Mouse (Mus musculus): ENCODE measurements at regions not wholly inside any gene's neighbourhood (a gene's known extent, or its start where the extent isn't known, plus 50 kb on each side); places are given as distances from the start of the nearest gene placed in this dataset.

- no peak for DNase-seq (ENCODE audit: low spot score in 2 of 2)
Measured at GRCm38 (mm10) chr8:77843229-77843628, 119.0 kb upstream of the Ednra start.

- DNase-seq (ENCODE audit: low spot score in 2 of 2) = no peak
Measured at GRCm38 (mm10) chr8:77850523-77850922, 126.3 kb upstream of the Ednra start.

GRCm38 (mm10) chr8:77870264-77870663, 146.0 kb upstream of the Ednra start:
- no peak for DNase-seq (ENCODE audit: low spot score in 2 of 2)

DNA sequence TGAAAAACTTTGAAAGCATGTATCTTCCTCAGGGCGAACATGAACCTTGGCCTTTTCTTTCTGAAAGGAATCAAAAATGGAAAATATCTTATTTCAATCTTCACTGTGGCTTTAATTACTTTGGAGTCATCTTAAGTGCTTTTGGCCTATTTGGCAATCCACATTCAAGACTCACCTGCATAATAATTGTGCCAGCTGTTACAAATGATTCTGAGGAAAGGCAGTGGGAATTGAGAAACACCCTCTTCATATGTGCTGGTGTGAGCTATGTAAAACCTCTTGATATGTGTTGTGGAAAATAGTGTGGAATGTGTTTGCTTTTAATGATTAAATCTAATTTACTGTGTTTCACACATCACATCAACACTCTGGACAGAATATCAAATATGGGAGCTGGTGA, 148.5 kb upstream of the Ednra start:
- no peak for DNase-seq (ENCODE audit: low spot score in 2 of 2)

DNA sequence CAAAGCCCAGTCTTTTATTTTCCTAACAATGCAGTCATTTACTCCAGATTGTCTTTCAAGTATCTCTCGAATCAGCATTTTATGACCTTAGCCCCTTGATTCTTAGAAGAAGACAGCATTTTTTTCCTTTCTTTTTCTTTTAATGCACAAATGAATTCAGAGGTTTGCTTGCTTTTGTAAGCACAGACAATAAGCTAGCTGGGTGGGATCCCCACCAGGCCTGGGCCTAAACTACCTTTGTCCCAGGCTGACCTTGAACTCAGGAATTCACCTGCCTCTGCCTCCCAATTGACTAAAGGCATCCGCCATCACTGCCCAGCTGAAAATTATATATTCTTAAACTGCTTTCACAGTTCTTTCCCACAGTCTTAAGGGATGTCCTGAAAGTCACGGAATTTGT, 195.5 kb upstream of the Ednra start:
- no peak for DNase-seq (ENCODE audit: low spot score in 2 of 2)

GRCm38 (mm10) chr8:77921868-77922267, 197.6 kb upstream of the Ednra start:
- DNase-seq (ENCODE audit: low spot score in 2 of 2) = no peak

GRCm38 (mm10) chr8:77947702-77948101, 223.4 kb upstream of the Ednra start:
- no peak for DNase-seq (ENCODE audit: low spot score in 2 of 2)

DNA sequence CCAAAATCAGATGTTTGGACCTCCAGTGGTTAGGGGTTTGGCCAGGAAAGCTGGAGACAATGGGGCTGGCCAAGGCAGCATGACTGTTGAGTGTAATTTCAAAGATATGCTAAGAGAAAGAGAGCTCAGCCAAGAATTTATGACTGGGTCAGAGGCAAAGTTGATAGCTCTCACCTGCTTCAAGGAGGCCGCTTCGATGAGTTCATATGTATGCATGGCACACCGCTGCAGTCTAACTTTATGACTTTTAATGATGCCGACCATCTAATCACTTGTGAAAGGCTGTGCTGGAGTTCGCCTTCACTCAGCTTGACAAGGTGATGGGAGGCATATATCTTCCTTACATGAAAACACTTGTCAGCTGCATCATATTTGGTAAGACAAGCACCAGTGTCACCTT, 225.4 kb upstream of the Ednra start:
- DNase-seq (ENCODE audit: low spot score in 2 of 2) = no peak

DNA sequence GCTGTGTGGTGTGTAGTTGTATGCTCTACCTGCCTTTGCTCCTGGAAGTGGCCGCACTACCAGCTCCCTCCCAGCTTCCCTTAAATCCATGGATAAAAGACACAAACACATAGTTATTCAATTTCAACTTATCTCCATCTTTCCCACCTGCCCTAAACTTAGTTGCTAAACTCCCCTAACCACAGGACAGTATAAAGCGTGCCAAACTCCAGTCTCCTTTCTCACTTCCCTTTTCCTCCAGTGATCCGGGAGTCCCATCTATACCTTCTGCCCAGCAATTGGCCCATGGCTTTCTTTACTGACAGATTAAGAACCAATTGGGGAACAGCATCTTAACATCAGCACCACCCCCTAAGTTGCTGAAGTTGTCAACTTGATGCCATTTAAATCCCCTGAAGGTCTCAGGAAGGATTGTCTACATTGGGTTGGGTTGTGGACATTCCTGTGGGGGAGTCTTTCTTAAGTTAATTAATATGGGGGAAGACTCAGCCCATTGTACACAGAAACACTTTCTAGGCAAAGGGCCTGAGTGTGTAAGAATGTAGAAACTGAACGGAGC, 234.6 kb upstream of the Ednra start:
- no peak for DNase-seq (ENCODE audit: low spot score in 2 of 2)

DNA sequence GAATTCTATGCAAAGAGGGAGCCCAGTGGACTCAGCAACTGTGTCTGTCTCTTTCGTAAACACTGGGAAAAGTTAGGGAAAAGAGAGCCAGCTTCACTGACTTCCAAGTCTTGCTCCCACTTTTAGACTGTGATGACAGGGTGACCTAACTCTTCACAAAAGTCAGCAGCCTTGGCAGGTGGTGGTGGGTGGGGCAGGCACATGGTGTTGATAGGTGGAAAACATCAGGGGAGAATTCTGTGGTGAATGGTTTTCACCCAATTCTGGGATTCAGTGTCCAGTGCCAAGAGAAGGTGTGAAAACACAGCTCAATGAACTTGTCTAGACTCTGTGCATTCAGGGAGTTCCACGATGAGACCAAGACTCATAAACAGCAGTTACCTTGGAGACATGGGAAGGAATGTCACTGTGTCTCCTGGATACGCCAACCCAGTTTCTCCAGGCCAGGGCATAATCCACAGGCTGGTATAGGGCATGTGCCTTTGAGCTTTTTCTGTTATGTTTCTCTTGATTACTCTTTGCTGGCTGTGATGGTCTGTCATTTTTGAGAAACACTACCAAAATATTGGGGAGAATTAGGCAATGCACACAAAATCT, 238.9 kb upstream of the Ednra start:
- DNase-seq (ENCODE audit: low spot score in 2 of 2) = peak; percentile 59 to 71

DNA sequence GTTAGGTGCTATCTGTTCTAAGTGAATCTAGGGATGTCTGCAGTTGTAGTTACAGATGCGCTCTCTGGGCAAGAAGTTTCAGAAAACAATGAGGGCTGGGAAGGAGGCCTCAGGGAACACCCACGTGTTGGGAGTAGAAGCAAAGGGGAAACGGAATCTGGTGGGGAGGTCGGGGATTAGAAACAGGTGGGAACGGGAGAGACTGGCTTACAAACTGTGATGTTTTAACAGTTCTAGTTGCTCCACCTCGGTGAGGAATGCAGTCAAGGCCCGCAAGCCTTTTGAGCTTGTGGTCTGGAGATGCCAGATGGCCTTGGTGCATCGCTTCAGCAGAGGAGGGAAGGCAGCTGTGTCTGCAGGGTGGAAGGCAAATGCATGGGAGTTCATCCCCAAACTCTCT, 242.7 kb upstream of the Ttc29 start:
- no peak for DNase-seq (ENCODE audit: low spot score in 2 of 2)

GRCm38 (mm10) chr8:77973714-77974113, 239.4 kb upstream of the Ttc29 start:
- no peak for DNase-seq (ENCODE audit: low spot score in 2 of 2)

DNA sequence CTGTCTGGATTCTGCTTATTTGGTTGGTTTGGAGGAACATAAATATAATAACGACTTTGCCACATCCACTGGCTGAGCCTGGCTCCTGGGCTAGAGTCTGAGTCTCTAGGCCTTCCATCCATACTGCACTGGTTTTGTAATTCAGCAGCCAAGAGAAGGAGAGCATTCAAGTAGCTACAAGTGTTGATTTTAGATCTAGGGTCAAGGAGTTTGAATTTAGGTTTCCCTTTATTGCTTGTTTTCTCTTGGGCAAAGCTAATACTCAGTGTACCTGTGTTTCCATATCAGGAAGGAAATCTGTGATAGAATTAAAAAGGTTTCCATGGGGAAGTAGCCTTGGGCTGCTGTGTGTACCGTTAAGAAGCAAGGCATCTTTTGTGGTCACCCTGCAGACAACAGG, 234.0 kb upstream of the Ttc29 start:
- DNase-seq (ENCODE audit: low spot score in 2 of 2) = no peak

DNA sequence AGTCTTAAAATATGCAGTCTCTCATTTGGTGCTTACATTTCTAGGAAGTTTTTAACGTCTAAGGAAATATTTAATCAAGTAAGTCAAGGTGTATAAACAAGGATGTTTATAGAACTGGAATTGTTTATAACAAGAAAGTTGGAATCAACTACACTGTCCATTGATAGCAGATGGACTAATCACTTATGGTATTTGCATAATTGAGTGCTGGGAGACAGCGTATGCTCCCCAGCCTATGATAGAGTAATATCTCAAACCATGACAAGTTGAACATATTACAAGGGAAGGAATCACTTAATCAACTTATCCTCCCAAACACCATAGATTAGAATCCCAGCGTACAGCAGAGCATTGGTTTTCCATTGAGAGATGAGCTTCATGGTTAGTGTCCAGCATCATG, 232.4 kb upstream of the Ttc29 start:
- no peak for DNase-seq (ENCODE audit: low spot score in 2 of 2)

DNA sequence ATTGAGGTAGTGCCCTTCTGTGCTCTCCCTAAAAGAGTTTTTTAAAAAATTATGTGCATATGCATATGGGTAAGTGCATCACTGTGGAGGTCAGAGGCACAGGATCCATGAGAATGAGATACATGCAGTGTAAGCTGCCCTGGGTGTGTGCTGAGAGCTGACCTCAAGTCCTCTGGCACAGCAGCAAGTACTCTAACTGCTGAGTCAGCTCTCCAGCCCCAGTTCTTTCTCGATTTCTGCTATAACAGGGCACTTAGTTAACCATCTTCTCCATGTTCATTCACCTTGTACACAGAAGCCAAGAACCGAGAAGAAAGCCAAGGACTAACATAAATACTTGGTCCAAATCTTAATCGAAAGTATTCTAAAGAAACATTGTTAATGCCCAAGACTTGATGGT, 231.1 kb upstream of the Ttc29 start:
- DNase-seq (ENCODE audit: low spot score in 2 of 2) = no peak

GRCm38 (mm10) chr8:77983476-77983875, 229.6 kb upstream of the Ttc29 start:
- no peak for DNase-seq (ENCODE audit: low spot score in 2 of 2)

GRCm38 (mm10) chr8:77987237-77987636, 225.9 kb upstream of the Ttc29 start:
- no peak for DNase-seq (ENCODE audit: low spot score in 2 of 2)

DNA sequence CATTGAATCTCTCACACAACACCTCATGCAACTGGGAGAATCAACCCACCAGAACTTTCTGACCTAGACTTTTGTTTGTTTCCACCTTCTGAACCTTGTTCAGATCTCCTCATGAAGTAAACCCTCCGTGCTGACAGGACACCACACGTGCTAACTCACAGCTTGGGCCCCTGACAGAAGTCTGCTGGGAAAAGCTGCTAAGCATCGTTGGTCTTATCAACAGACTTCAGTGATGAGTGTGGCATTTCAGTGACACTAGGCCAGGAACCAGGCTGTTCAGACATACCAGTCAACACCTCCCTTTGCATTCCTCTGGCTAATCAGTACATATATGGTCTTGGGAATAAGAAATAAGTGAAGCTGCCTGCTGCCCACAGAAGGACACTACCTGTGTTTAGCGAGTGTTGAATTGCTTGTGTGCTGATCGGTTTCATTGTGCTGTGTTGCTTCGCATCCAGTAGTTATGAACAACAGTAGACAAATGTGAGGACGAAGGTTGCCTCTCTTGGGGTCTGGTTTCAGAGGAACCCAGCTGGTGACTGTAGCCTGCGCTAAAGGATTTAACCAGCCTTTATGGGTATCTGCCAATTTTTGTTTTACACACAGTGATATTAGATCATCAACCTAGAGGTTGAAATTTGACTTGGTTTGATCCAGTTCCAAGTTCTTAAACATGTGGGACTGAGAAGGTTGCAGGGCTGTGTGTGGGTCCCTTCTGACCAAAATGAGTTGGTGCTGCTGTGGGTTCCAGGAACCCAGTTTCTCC, 224.6 kb upstream of the Ttc29 start:
- DNase-seq (ENCODE audit: low spot score in 2 of 2) = peak; percentile 58 to 74

GRCm38 (mm10) chr8:77991050-77991449, 222.0 kb upstream of the Ttc29 start:
- DNase-seq (ENCODE audit: low spot score in 2 of 2) = no peak

GRCm38 (mm10) chr8:78000303-78000702, 212.8 kb upstream of the Ttc29 start:
- no peak for DNase-seq (ENCODE audit: low spot score in 2 of 2)

DNA sequence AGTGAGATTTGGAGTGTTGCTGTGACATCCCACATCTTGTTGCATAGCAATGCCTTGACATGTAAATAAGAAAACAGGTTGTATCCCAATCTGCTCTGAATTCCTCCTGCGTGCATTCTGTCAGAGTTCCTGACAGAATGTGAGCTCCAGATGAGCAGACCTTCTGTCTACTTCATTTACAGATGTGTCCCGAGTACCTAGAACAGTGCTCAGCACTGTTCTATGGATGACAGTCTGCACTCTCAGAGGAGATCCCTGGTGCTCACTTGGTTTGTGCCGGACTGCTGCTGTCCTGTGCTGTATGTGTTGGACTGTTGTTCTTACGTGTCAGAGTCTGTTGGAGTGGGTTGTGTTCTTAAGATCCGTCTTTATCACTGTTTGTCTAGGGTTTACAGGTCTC, 211.4 kb upstream of the Ttc29 start:
- no peak for DNase-seq (ENCODE audit: low spot score in 2 of 2)

DNA sequence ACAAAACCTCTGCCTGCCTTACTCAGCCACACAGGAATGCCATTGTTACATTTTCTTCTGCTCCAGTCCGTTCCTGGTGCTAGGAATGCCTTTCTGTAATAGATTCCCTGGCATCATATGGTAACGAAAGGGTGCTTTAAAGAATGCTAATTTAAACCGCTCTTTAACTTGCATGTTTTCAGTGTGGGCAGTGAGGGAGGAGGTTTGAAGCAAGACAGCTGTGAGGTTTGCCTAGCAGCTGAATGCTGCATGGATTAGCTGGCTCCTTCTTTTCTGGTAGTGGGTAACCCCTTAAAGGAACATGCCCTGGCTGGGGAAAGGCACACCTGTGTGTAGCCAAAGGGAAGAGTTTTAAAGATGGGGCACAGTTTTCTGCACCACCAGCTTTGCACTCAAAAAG, 211.0 kb upstream of the Ttc29 start:
- DNase-seq (ENCODE audit: low spot score in 2 of 2) = no peak

DNA sequence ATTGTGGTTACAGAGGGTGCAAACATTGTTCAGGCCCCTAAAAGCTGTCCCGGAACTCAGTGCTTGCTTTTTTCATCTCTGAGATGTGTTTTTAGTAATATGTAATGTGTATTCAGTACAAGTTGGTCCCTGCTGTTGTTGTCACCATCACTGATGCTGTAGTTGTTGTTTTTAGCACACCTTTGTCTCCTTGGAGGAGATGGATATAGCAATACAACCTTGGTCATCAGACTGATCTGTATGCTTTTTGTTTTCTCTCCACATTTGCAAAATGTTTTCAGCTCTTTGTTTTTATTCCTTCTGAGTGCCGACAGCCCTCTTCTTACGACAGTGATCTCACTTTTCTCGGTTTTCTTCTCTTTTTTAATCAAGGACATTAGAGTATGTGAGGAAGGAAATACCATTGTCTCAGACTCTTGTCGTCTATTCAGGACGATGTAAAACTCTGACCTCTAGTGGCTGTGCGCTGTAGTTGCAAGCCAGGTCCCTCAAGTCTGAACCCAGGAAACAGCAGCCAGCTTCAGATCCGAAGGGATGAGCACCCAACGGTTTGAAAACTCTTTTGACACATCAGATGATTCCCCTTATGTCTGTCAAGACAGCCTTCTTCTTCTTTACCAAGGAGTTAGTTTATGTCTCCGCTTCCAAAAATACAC, 209.1 kb upstream of the Ttc29 start:
- DNase-seq (ENCODE audit: low spot score in 2 of 2) = peak in 1 of 2 experiments; percentile 52
